Mouse (Mus musculus): ENCODE measurements around the gene Plrg1. TPM values are rescaled to one million over a fixed set of nuclear protein-coding genes. Genes with fewer than 3 reads are reported as not detected.

Gene Plrg1
- polyA plus RNA-seq, 1 experiment: 0.80 TPM

DNA sequence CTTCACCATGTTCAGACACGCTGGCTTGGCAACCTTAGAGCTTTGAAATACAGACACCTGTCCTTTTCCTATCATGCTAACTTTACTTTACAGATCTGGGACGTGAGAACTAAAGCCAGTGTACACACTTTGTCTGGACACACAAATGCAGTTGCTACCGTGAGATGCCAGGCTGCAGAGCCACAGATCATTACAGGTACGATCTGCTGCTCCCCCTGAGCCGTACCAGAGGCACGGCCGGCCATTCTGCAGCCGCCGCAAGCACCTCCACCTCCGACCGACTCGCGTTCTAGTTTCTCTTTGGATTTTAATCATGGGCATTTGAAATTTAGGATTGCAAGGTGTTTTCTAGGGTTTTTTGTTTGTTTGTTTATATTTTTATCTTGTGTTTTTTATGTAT is 13.5 kb downstream of the Plrg1 start:
- Histone ChIP-seq H3K4me3 (replicated peaks) (no peak overlapping the region), H3K27me3 (ENCODE audit: control insufficient read depth) (no peaks in the 10 kb centered on the region), H3K36me3 (ENCODE audit: control insufficient read depth) (peaks cover 84% of the 10 kb centered on the region), H3K4me1 (ENCODE audit: control insufficient read depth) (no peaks in the 10 kb centered on the region), H3K9me3 (ENCODE audit: control insufficient read depth, low read length) (no peaks in the 10 kb centered on the region)
- no peak for TF ChIP-seq TAL1 (IDR thresholded peaks at IDR 0.05; ENCODE audit: low read length)
- no peak for TF ChIP-seq GATA1 (IDR thresholded peaks at IDR 0.05; ENCODE audit: low read length)

DNA sequence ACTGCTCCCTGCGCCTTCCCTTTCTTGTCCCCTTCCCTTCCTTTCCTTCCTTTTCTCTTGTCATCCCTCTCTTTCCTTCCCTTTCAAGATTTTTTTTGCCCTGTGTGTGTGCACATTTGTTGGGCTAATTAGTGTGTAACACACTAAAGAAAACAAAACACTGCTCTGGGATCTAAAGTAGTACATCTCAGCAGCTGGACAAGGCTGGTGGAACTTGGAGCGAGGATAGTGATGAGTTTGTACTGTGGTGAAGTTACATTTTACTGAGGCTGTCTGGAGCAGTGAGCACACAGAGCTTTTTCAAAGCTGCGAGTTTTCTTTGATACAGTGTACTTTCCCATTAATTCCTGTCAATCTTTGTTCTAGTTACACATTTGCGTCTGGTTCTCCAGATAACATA is 14.9 kb downstream of the Plrg1 start:
- Histone ChIP-seq H3K36me3 (ENCODE audit: control insufficient read depth) (peaks cover 74% of the 10 kb centered on the region), H3K4me3 (replicated peaks) (no peak overlapping the region), H3K4me1 (ENCODE audit: control insufficient read depth) (no peaks in the 10 kb centered on the region)

DNA sequence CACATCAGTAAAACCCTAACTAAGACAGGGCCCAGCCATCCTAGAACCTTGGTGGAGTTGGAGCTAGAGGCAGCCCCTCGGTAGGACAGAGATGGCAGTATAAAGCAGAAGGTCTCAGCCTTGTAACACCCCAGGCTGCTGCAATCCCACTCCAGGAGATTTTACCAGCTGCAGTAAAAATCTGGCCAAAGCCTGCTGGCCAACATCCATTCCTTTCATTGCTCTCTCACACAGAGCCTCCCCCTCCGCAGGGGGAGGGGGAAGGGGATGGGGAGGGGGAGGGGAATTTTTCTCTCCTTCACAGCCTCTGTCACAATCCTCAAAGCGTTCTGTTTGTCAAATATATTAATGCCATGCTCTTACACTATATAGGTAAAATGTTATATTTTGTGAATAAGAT is 21.2 kb downstream of the Plrg1 start:
- H3K27me3 ChIP-seq (ENCODE audit: control insufficient read depth): no peaks in the 10 kb centered on the region
- H3K36me3 ChIP-seq (ENCODE audit: control insufficient read depth): peaks cover 14% of the 10 kb centered on the region
- TF ChIP-seq TAL1 (IDR thresholded peaks at IDR 0.05; ENCODE audit: low read length) (no peak), GATA1 (IDR thresholded peaks at IDR 0.05; ENCODE audit: low read length) (no peak)
- no peaks in the 10 kb centered on the region for H3K9me3 ChIP-seq (ENCODE audit: control insufficient read depth, low read length)
- no peak overlapping the region for H3K4me3 ChIP-seq (replicated peaks)
- no peaks in the 10 kb centered on the region; the same call in 1 of the 2 replicates for H3K4me1 ChIP-seq (ENCODE audit: control insufficient read depth)

More for the DNA sequence above, 14.9 kb downstream of the Plrg1 start:
- no peaks in the 10 kb centered on the region for H3K27me3 ChIP-seq (ENCODE audit: control insufficient read depth)
- no peak for TF ChIP-seq GATA1 (IDR thresholded peaks at IDR 0.05; ENCODE audit: low read length)
- TF ChIP-seq TAL1 (IDR thresholded peaks at IDR 0.05; ENCODE audit: low read length): no peak
- H3K9me3 ChIP-seq (ENCODE audit: control insufficient read depth, low read length): no peaks in the 10 kb centered on the region

DNA sequence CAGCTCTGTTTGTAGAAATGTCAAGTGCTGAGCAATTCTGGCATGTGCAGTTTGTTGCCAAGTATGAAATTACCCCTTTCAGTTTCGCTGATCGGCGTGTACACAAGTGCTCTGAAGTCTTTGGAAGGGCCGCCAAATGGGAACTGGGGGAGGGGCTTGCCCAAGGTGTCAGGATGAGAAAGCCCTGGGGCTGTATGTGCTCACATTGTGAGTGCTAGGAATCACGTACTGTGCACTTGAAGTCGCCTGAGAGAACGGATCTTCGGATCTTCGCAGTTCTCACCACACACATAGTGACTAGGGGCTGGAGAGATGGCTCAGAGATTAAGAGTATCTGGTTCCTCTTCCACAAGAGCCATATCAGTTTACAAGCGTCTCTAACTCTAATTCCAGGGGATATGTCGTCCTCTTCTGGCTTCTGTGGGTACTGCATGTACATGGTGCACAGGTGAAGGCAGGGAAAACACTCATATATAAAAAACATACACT is 25.3 kb downstream of the Plrg1 start:
- no peaks in the 10 kb centered on the region; the same call in 1 of the 2 replicates for H3K4me1 ChIP-seq (ENCODE audit: control insufficient read depth)
- H3K9me3 ChIP-seq (ENCODE audit: control insufficient read depth, low read length): no peaks in the 10 kb centered on the region
- no peaks in the 10 kb centered on the region for H3K36me3 ChIP-seq (ENCODE audit: control insufficient read depth)
- peak overlapping the region; percentile 5 for H3K4me3 ChIP-seq (replicated peaks)
- no peaks in the 10 kb centered on the region for H3K27me3 ChIP-seq (ENCODE audit: control insufficient read depth)
- TF ChIP-seq TAL1 (IDR thresholded peaks at IDR 0.05; ENCODE audit: low read length) (no peak), GATA1 (IDR thresholded peaks at IDR 0.05; ENCODE audit: low read length) (no peak)

DNA sequence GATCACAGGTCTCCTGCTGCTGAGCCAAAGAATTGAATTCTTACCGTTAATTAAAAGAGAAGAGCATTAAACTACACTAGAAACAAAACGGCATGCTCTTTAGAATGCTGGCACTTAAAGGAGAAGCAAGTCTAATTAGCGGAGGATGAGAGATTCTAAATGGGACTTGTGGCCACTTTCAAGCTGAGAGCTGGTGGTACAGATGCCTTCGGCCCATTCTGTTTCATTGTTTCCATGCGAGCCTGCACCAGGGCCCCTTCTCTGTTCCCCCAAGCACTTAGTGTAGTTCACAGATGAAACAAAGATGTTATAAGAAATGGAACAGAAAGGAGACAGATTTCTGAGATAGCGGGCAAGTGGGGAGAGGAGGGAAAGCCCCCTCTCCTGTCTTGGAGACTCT is 42.3 kb downstream of the Plrg1 start:
- H3K36me3 ChIP-seq (ENCODE audit: control insufficient read depth): no peaks in the 10 kb centered on the region

DNA sequence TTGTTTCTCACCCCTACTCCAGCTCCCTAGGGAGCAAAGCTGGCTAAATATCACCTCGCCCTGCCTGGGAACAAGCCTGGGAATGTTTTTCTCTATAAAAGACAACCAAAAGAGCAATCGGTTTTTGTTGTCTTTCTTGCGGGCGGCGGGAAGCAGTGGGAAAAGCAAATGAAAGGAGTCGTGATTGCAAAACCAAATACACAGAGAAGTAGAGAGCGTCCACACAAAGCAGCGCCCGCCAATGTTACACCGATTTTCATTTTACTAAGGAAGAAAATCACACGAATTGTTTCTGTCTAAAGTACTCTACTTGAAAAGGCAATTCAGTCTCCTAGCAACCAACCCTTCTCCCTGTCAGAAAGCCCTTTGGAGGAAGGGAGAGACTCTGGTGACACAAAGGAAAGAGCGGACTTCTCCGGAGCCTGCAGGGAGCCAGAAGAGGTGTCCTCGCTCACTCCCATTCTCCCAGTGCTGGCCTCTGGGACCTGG is 43.3 kb downstream of the Plrg1 start:
- Histone ChIP-seq H3K36me3 (ENCODE audit: control insufficient read depth) (no peaks in the 10 kb centered on the region), H3K27me3 (ENCODE audit: control insufficient read depth) (no peaks in the 10 kb centered on the region), H3K4me3 (replicated peaks) (no peak overlapping the region), H3K4me1 (ENCODE audit: control insufficient read depth) (no peaks in the 10 kb centered on the region), H3K9me3 (ENCODE audit: control insufficient read depth, low read length) (peaks cover 8% of the 10 kb centered on the region)
- no peak for TF ChIP-seq GATA1 (IDR thresholded peaks at IDR 0.05; ENCODE audit: low read length)
- no peak for TF ChIP-seq TAL1 (IDR thresholded peaks at IDR 0.05; ENCODE audit: low read length)

More for the DNA sequence above, 42.3 kb downstream of the Plrg1 start:
- Histone ChIP-seq H3K9me3 (ENCODE audit: control insufficient read depth, low read length) (peaks cover 1% of the 10 kb centered on the region; the same call in 1 of the 2 replicates), H3K4me3 (replicated peaks) (no peak overlapping the region), H3K4me1 (ENCODE audit: control insufficient read depth) (no peaks in the 10 kb centered on the region), H3K27me3 (ENCODE audit: control insufficient read depth) (no peaks in the 10 kb centered on the region)
- no peak for TF ChIP-seq TAL1 (IDR thresholded peaks at IDR 0.05; ENCODE audit: low read length)
- TF ChIP-seq GATA1 (IDR thresholded peaks at IDR 0.05; ENCODE audit: low read length): no peak

DNA sequence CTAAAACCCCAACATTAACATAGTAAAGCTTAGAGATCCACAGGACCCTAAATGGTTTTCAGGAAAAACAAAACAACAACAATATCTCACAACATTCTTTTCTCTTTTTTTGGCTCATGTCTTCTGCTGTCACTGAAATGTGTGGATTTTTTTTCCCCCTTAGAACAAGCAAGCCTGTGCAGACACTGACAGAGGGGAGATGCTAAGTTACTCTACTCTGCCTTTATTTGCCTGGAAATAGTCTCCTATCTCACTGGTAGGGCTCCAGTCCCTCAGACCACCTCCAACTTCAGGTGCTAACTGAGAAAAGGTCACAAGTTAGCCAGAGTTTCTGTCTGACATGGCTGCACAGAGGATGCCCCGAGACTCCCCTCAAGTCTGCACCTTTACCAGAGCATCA is 43.8 kb downstream of the Plrg1 start:
- no peaks in the 10 kb centered on the region for H3K27me3 ChIP-seq (ENCODE audit: control insufficient read depth)
- peaks cover 10% of the 10 kb centered on the region for H3K9me3 ChIP-seq (ENCODE audit: control insufficient read depth, low read length)
- no peak for TF ChIP-seq TAL1 (IDR thresholded peaks at IDR 0.05; ENCODE audit: low read length)
- TF ChIP-seq GATA1 (IDR thresholded peaks at IDR 0.05; ENCODE audit: low read length): no peak
- no peaks in the 10 kb centered on the region for H3K36me3 ChIP-seq (ENCODE audit: control insufficient read depth)
- H3K4me1 ChIP-seq (ENCODE audit: control insufficient read depth): no peaks in the 10 kb centered on the region
- H3K4me3 ChIP-seq (replicated peaks): no peak overlapping the region

DNA sequence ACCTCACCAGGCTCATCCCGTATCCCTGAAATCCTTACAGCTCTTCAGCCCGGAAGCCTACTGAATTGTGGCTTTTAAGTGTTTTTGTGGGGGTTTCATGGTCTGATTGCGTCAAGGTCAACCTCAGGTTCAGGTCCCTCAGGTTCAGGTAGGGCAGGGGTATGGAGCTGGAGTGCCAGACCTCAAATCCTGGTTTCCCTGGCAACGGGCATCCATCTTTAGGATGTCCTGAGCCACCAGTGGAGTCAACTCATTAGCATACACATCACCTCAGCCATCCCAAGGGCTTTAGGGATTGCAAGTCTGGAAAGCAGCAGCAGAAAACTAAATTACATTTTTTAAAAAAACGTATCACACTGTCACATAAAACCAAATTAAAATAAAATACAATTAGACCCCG is 44.3 kb downstream of the Plrg1 start:
- Histone ChIP-seq H3K27me3 (ENCODE audit: control insufficient read depth) (no peaks in the 10 kb centered on the region), H3K4me1 (ENCODE audit: control insufficient read depth) (no peaks in the 10 kb centered on the region), H3K9me3 (ENCODE audit: control insufficient read depth, low read length) (peaks cover 13% of the 10 kb centered on the region), H3K36me3 (ENCODE audit: control insufficient read depth) (no peaks in the 10 kb centered on the region), H3K4me3 (replicated peaks) (no peak overlapping the region)
- TF ChIP-seq GATA1 (IDR thresholded peaks at IDR 0.05; ENCODE audit: low read length) (no peak), TAL1 (IDR thresholded peaks at IDR 0.05; ENCODE audit: low read length) (no peak)

DNA sequence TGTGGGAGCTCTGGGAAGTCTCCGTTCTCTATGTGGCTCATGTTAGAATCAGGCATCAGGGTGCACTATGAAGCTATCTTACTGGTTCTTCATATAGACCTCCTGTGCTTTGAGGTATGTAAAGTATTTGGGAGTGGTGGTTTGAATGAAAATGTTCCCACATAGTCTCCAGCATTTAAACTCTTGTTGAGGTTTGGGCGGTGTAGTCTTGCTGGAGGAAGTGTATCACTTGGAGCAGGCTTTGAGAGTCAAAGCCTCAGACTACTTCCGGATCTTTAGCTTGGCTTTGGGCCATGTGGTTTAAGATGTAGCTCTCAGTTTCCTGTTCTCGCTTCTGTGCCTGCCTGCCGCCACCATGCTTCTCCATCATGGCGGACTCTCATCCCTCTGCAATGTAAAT is 47.0 kb downstream of the Plrg1 start:
- TF ChIP-seq GATA1 (IDR thresholded peaks at IDR 0.05; ENCODE audit: low read length) (no peak), TAL1 (IDR thresholded peaks at IDR 0.05; ENCODE audit: low read length) (no peak)
- H3K4me1 ChIP-seq (ENCODE audit: control insufficient read depth): no peaks in the 10 kb centered on the region

DNA sequence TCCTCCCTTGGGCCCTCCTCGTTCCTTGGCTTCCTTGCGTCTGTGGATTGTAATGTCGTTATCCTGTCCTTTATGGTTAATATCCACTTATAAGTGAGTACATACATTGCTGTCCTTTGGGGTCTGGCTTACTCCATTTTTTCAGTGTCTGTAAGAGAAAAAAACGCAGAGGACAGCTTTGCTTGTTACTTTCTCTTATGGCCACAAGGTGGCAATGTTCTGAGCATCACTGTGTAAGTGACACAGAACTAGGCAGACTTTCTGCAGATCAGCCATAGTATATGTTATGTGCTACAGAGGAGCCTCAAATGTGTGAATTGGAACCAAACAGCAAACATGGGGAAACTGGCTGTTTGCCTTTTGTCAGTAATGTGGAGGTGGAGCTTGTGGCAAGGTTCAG is 54.8 kb downstream of the Plrg1 start:
- no peak overlapping the region for H3K4me3 ChIP-seq (replicated peaks)
- TF ChIP-seq GATA1 (IDR thresholded peaks at IDR 0.05; ENCODE audit: low read length): no peak
- TF ChIP-seq TAL1 (IDR thresholded peaks at IDR 0.05; ENCODE audit: low read length): no peak
- no peaks in the 10 kb centered on the region for H3K36me3 ChIP-seq (ENCODE audit: control insufficient read depth)
- H3K4me1 ChIP-seq (ENCODE audit: control insufficient read depth): no peaks in the 10 kb centered on the region
- peaks cover 7% of the 10 kb centered on the region for H3K9me3 ChIP-seq (ENCODE audit: control insufficient read depth, low read length)
- no peaks in the 10 kb centered on the region for H3K27me3 ChIP-seq (ENCODE audit: control insufficient read depth)

More for the DNA sequence above, 47.0 kb downstream of the Plrg1 start:
- Histone ChIP-seq H3K9me3 (ENCODE audit: control insufficient read depth, low read length) (peaks cover 25% of the 10 kb centered on the region), H3K36me3 (ENCODE audit: control insufficient read depth) (no peaks in the 10 kb centered on the region), H3K27me3 (ENCODE audit: control insufficient read depth) (no peaks in the 10 kb centered on the region), H3K4me3 (replicated peaks) (no peak overlapping the region)
